Mouse (Mus musculus) gastrocnemius, adult 2 months (tissue): ENCODE results near the gene Gm17657. TPM values are rescaled to one million over a fixed set of nuclear protein-coding genes. Genes with fewer than 3 reads are reported as not detected.
A peak's percentile ranks its signal among the peaks of the same experiment; 100 is the strongest.

Experiments used
- DNase-seq: peaks from one replicate; pipeline ENCODE4 v3.0.0; 2022
- H3K27ac ChIP-seq: fragments of 200-600 bp; 2 replicates; pipeline ENCODE4 v1.8.1; 2022; ENCODE audit warnings: mild to moderate bottlenecking
- H3K4me3 ChIP-seq: fragments of 200-600 bp; 2 replicates; pipeline ENCODE4 v1.8.1; 2022; ENCODE audit warnings: mild to moderate bottlenecking, moderate library complexity
- CTCF ChIP-seq: fragments of 200-600 bp; IDR thresholded peaks from 2 replicates; pipeline ENCODE4 v1.8.1; 2022; ENCODE audit warnings: antibody characterized with exemption, mild to moderate bottlenecking, moderate library complexity
- intact Hi-C: fragments of 180-260 bp; cut with DNase I; formaldehyde crosslinking; loops from one replicate; pipeline ENCODE4 v1.15.1; 2025
- total RNA-seq, 2 experiments: library from RNA; stranded (reverse); gene quantifications; 2 replicates each; pipeline ENCODE4 v1.2.3; 2021

Gene Gm17657
- total RNA-seq, 2 experiments from 2014 or later, result not detected

- no peak for TF ChIP-seq CTCF
- Histone ChIP-seq H3K27ac (no peak overlapping the region), H3K4me3 (no peak overlapping the region)
- DNase-seq, result no peak
- intact Hi-C loops, result no loop called here
These were observed 53.0 kb downstream of the Gm17657 start for GRCm38 (mm10) chr17:29496211-29497070.

GRCm38 (mm10) chr17:29494732-29495076, 54.7 kb downstream of the Gm17657 start:
- no peak for TF ChIP-seq CTCF
- Histone ChIP-seq H3K27ac (peak overlapping the region; percentile 28; the same call in 1 of the 2 replicates), H3K4me3 (peak overlapping the region; percentile 9; the same call in 1 of the 2 replicates)
- DNase-seq, result no peak
- intact Hi-C loops, result no loop called here

- DNase-seq, result no peak
- H3K4me3 ChIP-seq, result peak overlapping the region; percentile 92; the same call in 1 of the 2 replicates
- H3K27ac ChIP-seq, result peak overlapping the region; percentile 98
- no peak for TF ChIP-seq CTCF
- intact Hi-C loops, result no loop called here
These were observed 55.2 kb downstream of the Gm17657 start for GRCm38 (mm10) chr17:29494062-29494731.

GRCm38 (mm10) chr17:29493461-29493980, 55.9 kb downstream of the Gm17657 start:
- H3K27ac ChIP-seq, result peak overlapping the region; percentile 98
- DNase-seq, result no peak
- H3K4me3 ChIP-seq, result peak overlapping the region; percentile 92
- intact Hi-C loops, result no loop called here
- TF ChIP-seq CTCF, result no peak

- intact Hi-C loops, result loop anchor here (1.0 kb wide), 1 partner anchor 95 kb away; no protein-coding TSS in a partner anchor
- DNase-seq, result peak; percentile 71
- peak; percentile 82 for TF ChIP-seq CTCF
These were observed 56.9 kb downstream of the Gm17657 start for GRCm38 (mm10) chr17:29492269-29493191.

GRCm38 (mm10) chr17:29491591-29492268, 57.7 kb downstream of the Gm17657 start:
- Histone ChIP-seq H3K4me3 (peak overlapping the region; percentile 92), H3K27ac (peak overlapping the region; percentile 98)
- TF ChIP-seq CTCF, result no peak
- intact Hi-C loops, result loop anchor here (1.0 to 2.0 kb wide), 2 partner anchors 33 to 94 kb away; no protein-coding TSS in a partner anchor
- peak; percentile 90 for DNase-seq

More at GRCm38 (mm10) chr17:29492269-29493191, 56.9 kb downstream of the Gm17657 start:
- Histone ChIP-seq H3K27ac (peak overlapping the region; percentile 98), H3K4me3 (peak overlapping the region; percentile 92)

- no peak; the same call in 1 of the 2 replicates for TF ChIP-seq CTCF
- Histone ChIP-seq H3K27ac (peak within 1 kb of the TSS; percentile 98), H3K4me3 (peak within 1 kb of the TSS; percentile 92)
- intact Hi-C loops, result loop anchor here (2.0 kb wide), 1 partner anchor 32 kb away; no protein-coding TSS in a partner anchor
- peak; percentile 78 for DNase-seq
These were observed 58.5 kb downstream of the Gm17657 start, which contains the start of gene Pim1 for GRCm38 (mm10) chr17:29490713-29491581. Gene Pim1 (plus strand): TSS chr17:29490753.

- peak; percentile 2; the same call in 1 of the 2 replicates for TF ChIP-seq CTCF
- peak overlapping the region; percentile 92 for H3K4me3 ChIP-seq
- peak overlapping the region; percentile 93 for H3K27ac ChIP-seq
- DNase-seq, result peak; percentile 99
- intact Hi-C loops, result loop anchor here (1.0 to 2.0 kb wide), 2 partner anchors 22 to 31 kb away; no protein-coding TSS in a partner anchor
These were observed 59.3 kb downstream of the Gm17657 start for GRCm38 (mm10) chr17:29489971-29490712.
